19 mouse cellular contexts compared by ENCODE assay signal in the genomic region with DNA sequence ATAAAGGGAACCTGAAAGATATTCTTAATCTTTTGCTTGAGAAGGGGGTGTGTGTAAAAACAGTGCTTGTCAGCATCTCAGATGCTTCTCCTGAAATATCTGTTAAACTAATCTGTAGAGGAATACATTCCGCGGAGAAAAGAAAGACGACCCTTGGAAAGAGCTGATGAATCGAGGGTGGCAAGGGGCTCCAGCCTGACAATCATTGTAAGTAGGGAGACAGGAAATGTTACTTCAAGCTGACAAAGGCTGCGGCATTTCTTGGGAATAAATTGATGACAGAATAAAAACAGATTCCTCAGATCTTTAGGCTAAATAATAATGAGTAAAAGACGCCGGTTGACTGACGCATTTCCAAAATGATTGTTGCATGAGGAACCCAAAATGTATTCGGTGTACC.
DNase-seq lines count a peak whose midpoint lies in the region; ATAC-seq and TF ChIP-seq lines count a peak whose summit lies in the region.
"Had no signal": no experiment of that assay in that cellular context is flagged by ENCODE, and none has a peak within 500 bp of the region (broad histone marks: within the 10 kb centered on the region; RNA-seq: fewer than 3 reads in every experiment).

No protein-coding gene starts in this region.

- TF ChIP-seq CTCF in brain, embryonic 14.5 days (IDR thresholded peaks at IDR 0.05; ENCODE audit: borderline replicate concordance, extremely low read depth, insufficient read depth, insufficient read length), result no peak

- H3K9me3 ChIP-seq in embryonic facial prominence, embryonic 10.5 days, result no peaks in the 10 kb centered on the region
- no peaks in the 10 kb centered on the region for H3K9me3 ChIP-seq in hindbrain, embryonic 13.5 days
- H3K9me3 ChIP-seq in midbrain, embryonic 16.5 days (replicated peaks; ENCODE audit: control insufficient read depth, low read length, poor library complexity, severe bottlenecking), result no peaks in the 10 kb centered on the region
- H3K9me3 ChIP-seq: G1E; limb, embryonic 15.5 days had no signal

- WGBS in embryonic facial prominence, embryonic 10.5 days, result 60% methylated on average over 9 of the region's 9 CpGs
- WGBS in hindbrain, embryonic 13.5 days, result 36% methylated on average over 9 of the region's 9 CpGs
- WGBS in midbrain, embryonic 16.5 days, result 27% methylated on average over 9 of the region's 9 CpGs

- H3K4me2 ChIP-seq in hindbrain, embryonic 13.5 days, result 0 out of 2 replicates have a peak overlapping the region, but pooled peaks have one; percentile 21
- no peak overlapping the region for H3K4me2 ChIP-seq in midbrain, embryonic 16.5 days (ENCODE audit: low read length)
- H3K4me2 ChIP-seq: limb, embryonic 15.5 days had no signal

- DNase-seq in brain, embryonic 14.5 days (ENCODE audit: low read depth), result peak; percentile 59
- DNase-seq in embryonic facial prominence, embryonic 10.5 days (ENCODE audit: low spot score), result no peak
- no peak for DNase-seq in left cerebral cortex, adult 11 months (ENCODE audit: low spot score)
- no peak for DNase-seq in testis, postnatal 10 days (ENCODE audit: low spot score)
- DNase-seq: adrenal gland, adult 2 months; cerebellum, postnatal 14 days; gastrocnemius, postnatal 14 days; heart, postnatal 10 days; liver, postnatal 0 days; right cerebral cortex, adult 18-20 months; thymus, postnatal 36 days had no signal

- no peaks in the 10 kb centered on the region for H3K36me3 ChIP-seq in embryonic facial prominence, embryonic 10.5 days (replicated peaks)
- H3K36me3 ChIP-seq in hindbrain, embryonic 13.5 days, result no peaks in the 10 kb centered on the region
- no peaks in the 10 kb centered on the region for H3K36me3 ChIP-seq in midbrain, embryonic 16.5 days (ENCODE audit: control insufficient read depth, insufficient read depth, low read length)
- H3K36me3 ChIP-seq: G1E; limb, embryonic 15.5 days had no signal

- no peak for TF ChIP-seq POLR2A in brain, embryonic 14.5 days (IDR thresholded peaks at IDR 0.05; ENCODE audit: borderline replicate concordance, extremely low read depth, insufficient read depth, insufficient read length, poor library complexity, severe bottlenecking)

- H3K27ac ChIP-seq in embryonic facial prominence, embryonic 10.5 days (replicated peaks), result peak overlapping the region; percentile 35; the same call in 1 of the 2 replicates
- peak overlapping the region; percentile 88 for H3K27ac ChIP-seq in hindbrain, embryonic 13.5 days
- peak overlapping the region; percentile 66 for H3K27ac ChIP-seq in midbrain, embryonic 16.5 days (ENCODE audit: low read length)
- H3K27ac ChIP-seq: kidney, postnatal 0 days; limb, embryonic 15.5 days; stomach, postnatal 0 days had no signal

- no peak for ATAC-seq in hindbrain, embryonic 13.5 days (ENCODE audit: low FRiP score)
- no peak for ATAC-seq in midbrain, embryonic 16.5 days
- no peak for ATAC-seq in cerebellum, adult (ENCODE audit: insufficient number of reproducible peaks, low FRiP score, low TSS enrichment)
- ATAC-seq: intestine, embryonic 16.5 days; liver, postnatal 0 days had no signal

- H3K27me3 ChIP-seq in embryonic facial prominence, embryonic 10.5 days (replicated peaks; ENCODE audit: low read depth, poor library complexity, severe bottlenecking), result no peaks in the 10 kb centered on the region
- no peaks in the 10 kb centered on the region for H3K27me3 ChIP-seq in hindbrain, embryonic 13.5 days
- no peaks in the 10 kb centered on the region for H3K27me3 ChIP-seq in midbrain, embryonic 16.5 days (ENCODE audit: control insufficient read depth, insufficient read depth, low read depth, low read length)

- H3K4me3 ChIP-seq in embryonic facial prominence, embryonic 10.5 days, result no peak overlapping the region
- H3K4me3 ChIP-seq in hindbrain, embryonic 13.5 days, result no peak overlapping the region
- no peak overlapping the region for H3K4me3 ChIP-seq in midbrain, embryonic 16.5 days (ENCODE audit: low read depth, low read length)
- H3K4me3 ChIP-seq: limb, embryonic 15.5 days had no signal

- peak overlapping the region; percentile 24; the same call in 1 of the 2 replicates for H3K9ac ChIP-seq in hindbrain, embryonic 13.5 days
- H3K9ac ChIP-seq in midbrain, embryonic 16.5 days (ENCODE audit: low read depth, low read length), result no peak overlapping the region
- H3K9ac ChIP-seq: limb, embryonic 15.5 days; liver, postnatal 0 days had no signal

- peaks cover 35% of the 10 kb centered on the region for H3K4me1 ChIP-seq in embryonic facial prominence, embryonic 10.5 days
- H3K4me1 ChIP-seq in hindbrain, embryonic 13.5 days (replicated peaks), result peaks cover 34% of the 10 kb centered on the region
- peaks cover 29% of the 10 kb centered on the region for H3K4me1 ChIP-seq in midbrain, embryonic 16.5 days (ENCODE audit: control insufficient read depth, insufficient read depth, low read length)

Comparison
In these comparisons a context has a peak if more than half of its experiments do, and no peak if none do; other contexts are left out.
1. H3K27ac ChIP-seq: peak in every context shown above with its lines; median percentile 88 in hindbrain, embryonic 13.5 days; 66 in midbrain, embryonic 16.5 days; 35 in embryonic facial prominence, embryonic 10.5 days.